Mouse (Mus musculus): ENCODE data around the gene Spata18. TPM values are rescaled to one million over a fixed set of nuclear protein-coding genes. Genes with fewer than 3 reads are reported as not detected.

The Spata18 gene
- polyA plus RNA-seq, 1 experiment, result 0.19 TPM

DNA sequence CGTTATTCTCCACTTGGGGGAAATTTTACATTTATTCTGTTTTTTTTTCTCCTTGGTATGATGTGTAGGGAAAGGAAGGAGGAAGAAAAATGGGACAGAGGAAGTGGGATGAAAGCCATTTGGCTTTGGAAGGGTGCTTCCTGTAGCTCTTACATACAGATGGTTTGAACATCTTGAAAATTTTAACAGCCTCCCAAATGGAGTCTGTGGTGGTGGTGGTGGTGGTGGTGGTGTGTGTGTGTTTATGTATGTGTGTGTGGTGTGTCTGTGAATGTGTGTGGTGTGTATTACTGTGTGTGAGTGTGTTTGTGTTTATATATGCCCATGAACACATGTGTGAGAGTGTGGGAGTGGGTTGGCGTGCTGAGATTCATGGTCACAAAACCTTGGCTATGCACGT lies 24.4 kb downstream of the Spata18 start:
- TF ChIP-seq CTCF (IDR thresholded peaks at IDR 0.05; ENCODE audit: borderline replicate concordance, control insufficient read depth, extremely low read depth, insufficient read depth, low read length, poor library complexity) (no peak), POLR2A (IDR thresholded peaks at IDR 0.05; ENCODE audit: control insufficient read depth, extremely low read depth, insufficient read depth, low read length, poor library complexity) (no peak)
- no peak overlapping the region for H3K4me3 ChIP-seq (ENCODE audit: control insufficient read depth, insufficient read depth, low read length)
- no peaks in the 10 kb centered on the region for H3K36me3 ChIP-seq (ENCODE audit: control insufficient read depth, insufficient read depth, low read length)
- no peaks in the 10 kb centered on the region for H3K27me3 ChIP-seq (ENCODE audit: control insufficient read depth, insufficient read depth, low read length)
- DNase-seq, result no peak
- WGBS, result 91% methylated on average over 3 of the region's 3 CpGs
- no peaks in the 10 kb centered on the region for H3K4me1 ChIP-seq (replicated peaks; ENCODE audit: control insufficient read depth, insufficient read depth, low read length)
- H3K27ac ChIP-seq (ENCODE audit: control insufficient read depth, insufficient read depth, low read length), result no peak overlapping the region

DNA sequence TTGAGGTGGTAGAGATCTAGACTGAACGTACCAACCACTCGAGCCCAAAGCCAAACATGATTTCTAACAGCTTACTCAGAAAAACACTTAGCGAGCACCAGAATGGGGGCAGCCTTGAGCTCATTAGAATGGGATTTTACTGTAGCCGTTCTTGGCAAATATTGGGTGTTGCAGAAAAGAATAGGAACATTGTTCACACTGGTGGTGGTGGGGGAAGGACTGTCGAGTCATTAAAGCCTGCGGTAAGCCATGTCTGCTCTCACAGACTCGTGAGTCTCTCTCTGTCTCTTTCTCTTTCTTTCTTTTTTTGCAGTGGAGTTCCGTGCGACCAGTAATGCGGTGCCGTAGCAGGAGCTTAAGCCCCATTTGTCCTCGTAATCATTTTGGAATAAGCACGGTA lies 25.4 kb downstream of the Spata18 start:
- H3K4me1 ChIP-seq (replicated peaks; ENCODE audit: control insufficient read depth, insufficient read depth, low read length), result no peaks in the 10 kb centered on the region
- no peaks in the 10 kb centered on the region for H3K27me3 ChIP-seq (ENCODE audit: control insufficient read depth, insufficient read depth, low read length)
- H3K4me3 ChIP-seq (ENCODE audit: control insufficient read depth, insufficient read depth, low read length), result no peak overlapping the region
- DNase-seq, result no peak
- TF ChIP-seq POLR2A (IDR thresholded peaks at IDR 0.05; ENCODE audit: control insufficient read depth, extremely low read depth, insufficient read depth, low read length, poor library complexity) (no peak), CTCF (IDR thresholded peaks at IDR 0.05; ENCODE audit: borderline replicate concordance, control insufficient read depth, extremely low read depth, insufficient read depth, low read length, poor library complexity) (no peak)
- 85% methylated on average over 13 of the region's 13 CpGs for WGBS
- H3K27ac ChIP-seq (ENCODE audit: control insufficient read depth, insufficient read depth, low read length), result no peak overlapping the region
- H3K36me3 ChIP-seq (ENCODE audit: control insufficient read depth, insufficient read depth, low read length), result no peaks in the 10 kb centered on the region

DNA sequence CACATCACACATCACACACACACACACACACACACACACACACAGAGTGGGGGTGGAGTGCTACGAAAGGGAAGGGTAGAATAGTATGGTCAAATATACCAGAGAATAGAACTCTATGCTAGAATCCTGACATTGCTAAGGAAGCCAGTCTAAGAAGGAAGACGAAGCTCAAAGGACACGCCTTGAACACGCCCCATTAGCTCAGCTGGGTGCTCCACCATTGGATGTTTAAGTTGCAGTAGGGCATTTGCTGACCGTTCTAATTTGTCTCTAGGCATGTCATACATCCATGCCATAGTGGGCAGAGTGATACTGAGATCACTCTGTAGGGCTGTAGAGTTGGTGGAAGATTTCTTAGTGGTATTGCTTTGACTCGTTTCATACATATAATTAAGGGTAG lies 32.0 kb downstream of the Spata18 start:
- WGBS, result 80% methylated on average over 6 of the region's 6 CpGs
- Histone ChIP-seq H3K4me1 (replicated peaks; ENCODE audit: control insufficient read depth, insufficient read depth, low read length) (no peaks in the 10 kb centered on the region), H3K27me3 (ENCODE audit: control insufficient read depth, insufficient read depth, low read length) (no peaks in the 10 kb centered on the region), H3K4me3 (ENCODE audit: control insufficient read depth, insufficient read depth, low read length) (no peak overlapping the region), H3K27ac (ENCODE audit: control insufficient read depth, insufficient read depth, low read length) (no peak overlapping the region), H3K36me3 (ENCODE audit: control insufficient read depth, insufficient read depth, low read length) (no peaks in the 10 kb centered on the region)
- DNase-seq, result no peak
- TF ChIP-seq POLR2A (IDR thresholded peaks at IDR 0.05; ENCODE audit: control insufficient read depth, extremely low read depth, insufficient read depth, low read length, poor library complexity), result no peak
- TF ChIP-seq CTCF (IDR thresholded peaks at IDR 0.05; ENCODE audit: borderline replicate concordance, control insufficient read depth, extremely low read depth, insufficient read depth, low read length, poor library complexity), result no peak

DNA sequence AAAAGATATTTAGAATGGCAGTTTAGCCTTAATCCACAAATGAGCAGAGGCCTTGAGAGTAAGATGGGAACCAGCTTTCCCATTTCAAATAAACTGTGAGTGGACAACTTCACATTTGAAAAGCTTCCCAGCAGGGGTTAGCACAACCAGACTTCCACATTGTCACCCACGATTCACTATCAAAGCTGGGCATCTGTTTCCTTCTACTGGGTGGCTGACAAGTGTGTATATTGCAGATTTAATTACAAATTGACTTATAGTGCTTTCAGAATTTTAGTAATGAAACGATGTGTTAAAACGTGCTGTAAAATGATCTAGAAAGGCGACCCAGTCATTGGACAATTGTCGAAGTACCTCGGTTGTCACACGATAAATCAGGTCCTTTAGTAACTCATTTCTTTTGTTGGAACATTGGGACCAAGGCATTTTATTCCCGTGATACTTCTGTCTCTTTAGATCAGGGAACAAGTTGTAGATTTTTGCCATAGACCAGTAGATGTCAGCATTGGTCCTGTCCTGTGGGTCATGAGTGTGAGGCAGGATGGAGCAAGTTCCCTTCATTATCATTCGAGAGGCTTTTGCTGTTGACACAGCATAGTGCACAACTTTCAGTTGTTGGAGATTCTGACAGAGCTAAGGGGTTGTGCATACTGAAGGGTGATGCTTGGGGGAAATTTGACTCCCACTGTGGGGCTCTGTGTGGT lies 32.7 kb downstream of the Spata18 start:
- no peak for DNase-seq
- Histone ChIP-seq H3K36me3 (ENCODE audit: control insufficient read depth, insufficient read depth, low read length) (no peaks in the 10 kb centered on the region), H3K27me3 (ENCODE audit: control insufficient read depth, insufficient read depth, low read length) (no peaks in the 10 kb centered on the region), H3K4me1 (replicated peaks; ENCODE audit: control insufficient read depth, insufficient read depth, low read length) (no peaks in the 10 kb centered on the region), H3K4me3 (ENCODE audit: control insufficient read depth, insufficient read depth, low read length) (no peak overlapping the region), H3K27ac (ENCODE audit: control insufficient read depth, insufficient read depth, low read length) (no peak overlapping the region)
- WGBS, result 37% methylated on average over 9 of the region's 9 CpGs
- TF ChIP-seq CTCF (IDR thresholded peaks at IDR 0.05; ENCODE audit: borderline replicate concordance, control insufficient read depth, extremely low read depth, insufficient read depth, low read length, poor library complexity) (no peak), POLR2A (IDR thresholded peaks at IDR 0.05; ENCODE audit: control insufficient read depth, extremely low read depth, insufficient read depth, low read length, poor library complexity) (no peak)

DNA sequence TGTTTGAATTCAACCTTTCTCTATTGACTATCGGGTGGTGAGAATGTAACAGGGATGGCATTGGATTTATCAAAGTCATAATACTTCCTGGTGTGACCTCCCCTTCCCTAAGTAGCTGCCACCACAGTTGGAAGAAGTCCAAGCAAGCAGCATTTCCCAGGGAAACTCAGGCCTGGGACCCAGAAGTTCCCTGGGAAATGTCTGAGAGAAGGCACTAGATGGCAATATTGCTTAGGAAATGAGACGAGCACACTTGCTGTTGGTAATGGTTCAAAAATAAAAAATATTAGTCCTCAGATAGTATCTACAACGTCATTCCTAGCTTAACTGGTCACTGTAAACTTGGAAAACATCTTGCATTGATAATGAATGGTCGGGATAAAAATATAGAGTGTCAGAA lies 35.0 kb downstream of the Spata18 start:
- H3K36me3 ChIP-seq (ENCODE audit: control insufficient read depth, insufficient read depth, low read length), result no peaks in the 10 kb centered on the region
- no peak overlapping the region for H3K4me3 ChIP-seq (ENCODE audit: control insufficient read depth, insufficient read depth, low read length)
- H3K4me1 ChIP-seq (replicated peaks; ENCODE audit: control insufficient read depth, insufficient read depth, low read length), result no peaks in the 10 kb centered on the region
- H3K27me3 ChIP-seq (ENCODE audit: control insufficient read depth, insufficient read depth, low read length), result no peaks in the 10 kb centered on the region
- 39% methylated on average over 4 of the region's 4 CpGs for WGBS
- DNase-seq, result no peak
- TF ChIP-seq POLR2A (IDR thresholded peaks at IDR 0.05; ENCODE audit: control insufficient read depth, extremely low read depth, insufficient read depth, low read length, poor library complexity) (no peak), CTCF (IDR thresholded peaks at IDR 0.05; ENCODE audit: borderline replicate concordance, control insufficient read depth, extremely low read depth, insufficient read depth, low read length, poor library complexity) (no peak)
- H3K27ac ChIP-seq (ENCODE audit: control insufficient read depth, insufficient read depth, low read length), result no peak overlapping the region

DNA sequence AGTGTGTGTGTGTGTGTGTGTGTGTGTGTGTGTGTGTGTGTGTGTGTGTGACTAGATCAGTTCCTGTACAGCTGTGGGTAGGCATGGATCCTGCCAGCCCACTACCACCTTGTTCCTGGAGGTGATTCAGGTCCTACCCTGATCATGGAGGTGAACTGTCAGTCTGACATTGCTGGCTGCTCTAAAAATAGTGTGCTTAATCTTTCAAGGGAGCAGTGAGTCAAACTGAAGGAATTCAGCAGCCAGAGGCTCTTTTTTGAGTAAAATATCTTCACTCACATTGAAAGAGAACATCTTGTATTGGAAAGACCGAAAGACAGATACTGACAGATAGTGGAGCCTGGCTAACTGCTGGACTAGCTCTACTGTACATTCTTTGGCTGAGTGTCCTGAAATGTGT lies 37.4 kb downstream of the Spata18 start:
- Histone ChIP-seq H3K4me3 (ENCODE audit: control insufficient read depth, insufficient read depth, low read length) (no peak overlapping the region), H3K27ac (ENCODE audit: control insufficient read depth, insufficient read depth, low read length) (no peak overlapping the region), H3K27me3 (ENCODE audit: control insufficient read depth, insufficient read depth, low read length) (no peaks in the 10 kb centered on the region), H3K36me3 (ENCODE audit: control insufficient read depth, insufficient read depth, low read length) (no peaks in the 10 kb centered on the region), H3K4me1 (replicated peaks; ENCODE audit: control insufficient read depth, insufficient read depth, low read length) (no peaks in the 10 kb centered on the region)
- no peak for DNase-seq
- no peak for TF ChIP-seq CTCF (IDR thresholded peaks at IDR 0.05; ENCODE audit: borderline replicate concordance, control insufficient read depth, extremely low read depth, insufficient read depth, low read length, poor library complexity)
- no peak for TF ChIP-seq POLR2A (IDR thresholded peaks at IDR 0.05; ENCODE audit: control insufficient read depth, extremely low read depth, insufficient read depth, low read length, poor library complexity)
- 93% methylated on average over 1 of the region's 1 CpGs for WGBS

DNA sequence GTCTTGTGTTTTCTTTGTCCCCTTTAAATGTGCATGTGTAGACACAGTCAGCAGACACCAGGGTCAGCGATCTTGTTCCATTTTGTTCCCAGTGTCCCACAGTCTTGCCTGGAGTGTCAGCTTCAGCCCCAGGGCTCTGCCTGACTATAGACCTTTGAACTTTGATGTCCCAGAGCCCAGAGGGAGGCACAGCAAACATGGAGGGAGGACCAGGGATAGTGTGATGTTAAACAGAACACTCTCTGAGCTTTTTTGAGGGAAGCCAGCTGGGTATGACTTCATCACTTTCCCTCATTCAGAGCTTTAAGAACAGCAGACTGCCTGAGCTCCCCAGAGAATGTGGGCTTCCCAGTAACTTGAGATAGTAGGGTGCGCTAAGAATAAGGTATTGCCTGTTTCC lies 39.0 kb downstream of the Spata18 start:
- H3K27me3 ChIP-seq (ENCODE audit: control insufficient read depth, insufficient read depth, low read length), result no peaks in the 10 kb centered on the region
- no peak overlapping the region for H3K4me3 ChIP-seq (ENCODE audit: control insufficient read depth, insufficient read depth, low read length)
- no peaks in the 10 kb centered on the region for H3K36me3 ChIP-seq (ENCODE audit: control insufficient read depth, insufficient read depth, low read length)
- WGBS, result 90% methylated on average over 2 of the region's 2 CpGs
- no peak for TF ChIP-seq POLR2A (IDR thresholded peaks at IDR 0.05; ENCODE audit: control insufficient read depth, extremely low read depth, insufficient read depth, low read length, poor library complexity)
- no peak overlapping the region for H3K27ac ChIP-seq (ENCODE audit: control insufficient read depth, insufficient read depth, low read length)
- no peak for DNase-seq
- no peaks in the 10 kb centered on the region for H3K4me1 ChIP-seq (replicated peaks; ENCODE audit: control insufficient read depth, insufficient read depth, low read length)

All from thymus, adult 2 months (tissue).